Mouse (Mus musculus) mesoderm, embryonic 11.5 days (tissue): ENCODE results near the gene H1foo.
A peak's percentile ranks its signal among the peaks of the same experiment; 100 is the strongest.

ENCODE experiments used
- DNase-seq: peaks from one replicate; pipeline ENCODE4 v3.0.0-alpha.2; 2012; ENCODE audit warnings: low read depth, low spot score

H1foo gene

GRCm38 (mm10) chr6:115985622-115986021 is 40.9 kb downstream of the H1foo start:
- no peak for DNase-seq

DNA sequence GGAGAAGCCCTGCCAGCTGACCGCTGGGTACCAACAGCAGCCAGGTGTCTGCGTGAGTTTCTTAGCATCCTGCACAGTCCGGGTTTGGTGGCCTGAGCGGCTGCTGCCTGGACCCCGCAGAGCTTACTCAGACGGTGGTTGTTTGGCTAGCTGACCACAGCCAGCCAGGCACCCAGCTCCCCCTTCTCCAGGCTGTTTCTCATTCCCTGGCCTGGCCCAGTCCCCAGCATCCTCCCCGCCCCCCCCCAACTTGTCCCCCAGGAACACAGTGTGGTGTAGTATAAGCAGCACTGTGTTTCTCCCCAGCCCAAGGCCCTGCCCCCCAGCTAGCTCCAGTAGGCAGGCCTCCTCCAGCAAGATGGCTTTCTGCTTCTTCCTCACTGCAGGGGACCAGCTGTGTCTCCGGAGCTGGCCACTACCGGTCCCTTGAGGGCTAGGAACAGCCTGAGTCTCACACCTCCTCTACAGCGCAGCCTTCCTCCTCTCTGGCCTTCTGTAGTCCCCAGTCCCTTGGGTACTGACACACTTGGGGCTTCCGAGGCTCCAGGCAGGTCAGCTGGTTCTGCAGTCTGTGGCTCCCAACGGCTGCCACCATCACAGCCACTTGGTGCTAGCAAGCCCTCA is 41.8 kb downstream of the H1foo start:
- DNase-seq = peak; percentile 23

- DNase-seq = peak; percentile 47
Observed at GRCm38 (mm10) chr6:115987096-115987747, 42.5 kb downstream of the H1foo start.

GRCm38 (mm10) chr6:115989032-115989431 is 44.3 kb downstream of the H1foo start:
- DNase-seq = no peak

GRCm38 (mm10) chr6:115989607-115990006 is 44.9 kb downstream of the H1foo start:
- no peak for DNase-seq

DNA sequence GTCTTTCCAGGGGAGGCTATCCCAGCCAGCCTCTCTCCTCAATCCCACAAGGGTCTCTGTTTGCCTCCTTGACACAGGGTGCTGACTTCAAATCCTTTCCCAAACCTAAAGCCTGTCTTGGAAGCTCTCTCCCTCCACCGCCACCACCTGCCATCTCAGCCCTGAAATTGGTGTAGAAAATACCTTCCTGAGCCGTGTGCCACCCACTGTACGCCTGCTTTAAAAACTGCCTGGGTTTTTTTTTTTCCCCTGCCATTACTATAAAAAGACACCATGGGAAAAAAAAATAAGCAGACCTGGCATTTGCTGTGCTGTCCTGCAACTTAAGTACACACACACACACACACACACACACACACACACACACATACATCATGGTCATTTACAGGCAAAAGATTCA is 45.3 kb downstream of the H1foo start:
- no peak for DNase-seq

GRCm38 (mm10) chr6:115990479-115990878 is 45.7 kb downstream of the H1foo start:
- DNase-seq = no peak

GRCm38 (mm10) chr6:115991108-115991880 is 46.6 kb downstream of the H1foo start:
- no peak for DNase-seq

- DNase-seq = no peak
Observed at GRCm38 (mm10) chr6:115991881-115992620, 47.3 kb downstream of the H1foo start.

GRCm38 (mm10) chr6:115992981-115993380 is 48.2 kb downstream of the H1foo start:
- DNase-seq = no peak

- peak; percentile 26 for DNase-seq
Observed at GRCm38 (mm10) chr6:115993463-115994145, 48.9 kb downstream of the H1foo start.

- DNase-seq = no peak
Observed at GRCm38 (mm10) chr6:115994146-115994876, 49.6 kb downstream of the H1foo start.

- peak; percentile 85 for DNase-seq
Observed at GRCm38 (mm10) chr6:115994877-115995520, 50.3 kb downstream of the H1foo start, which contains the start of gene Plxnd1. Gene Plxnd1, minus strand, starts transcription at chr6:115995005.

DNA sequence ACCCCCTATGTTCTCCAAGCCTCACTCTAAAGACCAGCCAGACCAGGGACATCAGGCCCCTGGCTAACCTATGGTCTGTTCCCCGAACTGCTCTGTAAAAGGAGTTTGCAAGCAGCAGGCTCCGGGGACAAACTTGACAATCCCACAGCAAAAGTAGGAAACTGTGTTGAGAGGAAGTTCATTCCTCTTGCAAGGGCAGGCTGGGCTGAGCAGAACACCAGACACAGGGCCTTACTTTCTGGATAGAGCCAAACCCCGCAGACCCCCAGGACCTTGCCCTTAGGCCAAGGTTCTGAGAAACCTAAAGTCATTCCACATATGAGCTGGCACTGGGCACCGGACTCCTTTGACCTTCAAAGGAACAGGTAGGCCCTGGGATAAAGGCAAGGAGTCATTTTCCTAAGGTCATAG is 50.8 kb downstream of the H1foo start:
- no peak for DNase-seq

DNA sequence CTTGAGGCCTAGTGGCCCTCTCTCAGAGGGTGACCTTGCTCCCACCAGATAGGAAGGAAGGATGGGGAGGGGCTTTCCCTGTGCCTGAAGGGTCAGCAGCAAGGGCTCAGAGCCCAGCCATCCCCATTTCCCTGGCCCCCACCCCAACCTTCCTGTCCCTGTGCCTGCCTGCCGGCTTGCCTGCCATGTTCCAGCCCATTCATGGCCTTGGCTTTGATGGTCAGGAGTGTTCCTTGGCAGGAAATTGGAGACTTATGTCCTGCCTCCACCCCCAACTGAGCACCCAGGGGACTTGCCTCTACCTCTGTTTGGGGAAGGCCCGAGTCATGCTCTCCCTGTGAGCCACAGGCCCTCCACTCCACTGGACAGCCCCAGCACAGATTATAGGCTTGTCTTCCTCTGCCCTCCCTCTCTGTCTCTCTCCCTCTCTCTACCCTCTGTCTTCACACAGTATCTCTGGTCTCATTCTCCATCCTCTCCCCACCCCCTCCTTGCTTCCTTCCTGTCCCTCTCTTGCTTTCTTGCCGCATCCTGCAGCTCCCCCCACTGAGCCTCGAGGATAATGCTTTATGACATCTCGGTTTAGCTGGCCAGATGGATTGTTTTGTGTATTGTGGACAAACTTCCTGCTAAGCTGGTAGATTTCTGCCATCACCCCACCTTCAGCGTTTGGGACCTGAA is 51.6 kb downstream of the H1foo start:
- no peak for DNase-seq

DNA sequence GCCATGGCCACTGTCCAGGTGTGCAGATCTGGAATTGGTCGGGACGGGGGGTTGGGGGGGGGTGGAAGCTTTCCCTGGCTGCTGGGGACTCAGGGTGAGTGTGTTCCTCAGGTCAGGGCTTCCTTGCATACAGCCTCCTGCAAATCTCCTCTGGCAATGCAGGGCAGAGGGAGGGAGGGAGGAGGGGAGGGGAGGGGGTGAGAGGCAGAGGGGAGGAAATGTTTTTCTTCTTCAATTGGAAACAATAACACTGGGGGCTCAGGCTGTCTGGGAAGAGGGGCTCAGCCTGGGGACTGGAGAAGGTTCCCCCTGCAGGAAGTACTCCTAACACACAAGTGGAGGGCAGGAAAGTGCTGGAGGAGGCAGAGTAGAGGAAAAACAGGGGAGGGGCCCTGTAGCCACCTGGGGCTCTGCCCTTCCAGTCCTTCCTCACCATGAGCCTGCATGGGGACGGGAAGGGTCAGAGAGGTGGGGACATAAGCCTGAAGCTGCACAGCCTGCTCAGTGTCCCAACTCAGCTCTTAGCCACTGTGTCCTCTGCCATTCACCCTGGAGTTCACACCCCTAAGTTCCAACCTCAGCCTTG is 53.1 kb downstream of the H1foo start:
- DNase-seq = no peak

DNA sequence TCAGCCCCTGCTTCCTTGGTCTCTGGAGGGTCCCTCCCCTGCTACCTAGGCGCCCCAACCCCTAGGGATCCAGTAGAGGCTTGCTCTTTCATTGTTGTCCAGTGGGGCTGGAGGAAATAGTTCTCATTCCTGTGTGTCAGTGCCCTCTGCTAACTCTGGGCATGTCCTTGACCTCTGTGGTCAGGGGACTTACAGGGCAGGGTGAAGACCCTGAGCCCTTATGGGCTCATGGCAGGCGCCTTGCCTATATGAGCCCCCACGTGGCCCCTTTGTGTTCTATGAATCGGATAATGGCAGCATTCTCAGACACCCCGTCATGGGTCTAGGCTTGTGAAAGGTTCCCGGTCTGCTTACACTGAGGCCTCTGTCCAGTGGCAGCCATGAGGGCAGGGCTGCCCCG is 54.0 kb downstream of the H1foo start:
- DNase-seq = no peak

DNA sequence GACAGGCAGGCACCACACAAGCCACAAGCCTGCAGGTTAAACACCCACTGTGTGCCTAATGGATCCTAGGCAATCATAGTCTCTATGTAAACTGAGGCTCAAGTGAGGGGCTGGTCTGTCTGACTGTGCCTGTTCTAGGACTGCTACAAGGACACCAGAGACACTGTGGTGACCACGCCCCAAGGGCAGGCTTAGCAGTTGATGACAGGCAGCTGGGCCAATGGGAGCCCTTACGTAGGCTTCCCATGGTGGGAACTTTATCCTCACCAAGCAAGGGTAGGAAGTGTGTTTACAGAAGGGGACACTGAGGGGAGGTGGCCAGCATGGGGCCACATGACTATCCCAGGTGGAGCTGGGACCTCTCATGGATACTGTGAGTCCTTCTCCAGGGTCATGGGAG is 54.5 kb downstream of the H1foo start:
- no peak for DNase-seq
